ENCODE assay signal across 21 mouse cellular contexts in genomic region chr3:137831156-137831555, GRCm38 (mm10). TPM values are rescaled to one million over a fixed set of nuclear protein-coding genes. Genes with fewer than 3 reads are reported as not detected.
DNase-seq lines count a peak whose midpoint lies in the region; ATAC-seq and TF ChIP-seq lines count a peak whose summit lies in the region.
"Had no signal": no experiment of that assay in that cellular context is flagged by ENCODE, and none has a peak within 500 bp of the region (broad histone marks: within the 10 kb centered on the region; RNA-seq: fewer than 3 reads in every experiment).

No protein-coding gene starts in this region.

- dilution Hi-C loops in CH12.LX (cut with MboI; ENCODE audit: extremely low pct_ligation_motif_present, extremely low pct_unique_long_range_greater_than_20kb, low sequenced_read_pairs) = no loop called here

- in situ Hi-C loops in CH12.LX (cut with MboI; ENCODE audit: low pct_ligation_motif_present, low pct_unique_long_range_greater_than_20kb, low sequenced_read_pairs) = no loop called here

- no peak overlapping the region for H3K4me2 ChIP-seq in CH12.LX (ENCODE audit: insufficient read depth, low read depth, poor library complexity, severe bottlenecking)

- no peaks in the 10 kb centered on the region for H3K27me3 ChIP-seq in CH12.LX (replicated peaks)
- H3K27me3 ChIP-seq: Patski had no signal

- peaks cover 20 to 38% of the 10 kb centered on the region in 2 experiments for H3K4me1 ChIP-seq in CH12.LX (ENCODE audit: control insufficient read depth in 1 of 2, insufficient read depth in 2 of 2)

- no peak overlapping the region for H3K4me3 ChIP-seq in CH12.LX (replicated peaks in 1 of 3; ENCODE audit: low read depth in 2 of 3, low read length in 2 of 3, poor library complexity in 1 of 3)

- H3K9ac ChIP-seq in CH12.LX (ENCODE audit: insufficient read depth, low read depth) = no peak overlapping the region

- no peak for TF ChIP-seq POLR2A in CH12.LX (IDR thresholded peaks at IDR 0.05; ENCODE audit: low read depth, low read length)

- no peak for TF ChIP-seq CTCF in CH12.LX (conservative IDR thresholded peaks at IDR 0.05 in 1 of 2, IDR thresholded peaks at IDR 0.05 in 1 of 2; ENCODE audit: low read depth in 2 of 2, low read length in 2 of 2)

- ATAC-seq in granulocyte monocyte progenitor cell, adult 5-6 weeks (replicated peaks; ENCODE audit: poor library complexity, severe bottlenecking) = peak; percentile 59; the same call in 1 of the 2 replicates
- ATAC-seq in megakaryocyte, adult 5-6 weeks (ENCODE audit: poor library complexity, severe bottlenecking) = peak; percentile 39
- ATAC-seq: activated CD4-positive, CD25-positive, alpha-beta regulatory T cell, adult 4 months; CD4-positive, CD25-positive, alpha-beta regulatory T cell, adult 4 months; Patski had no signal

- H3K27ac ChIP-seq in CH12.LX (ENCODE audit: insufficient read depth, low read depth) = no peak overlapping the region

- no peaks in the 10 kb centered on the region for H3K79me2 ChIP-seq in CH12.LX (replicated peaks; ENCODE audit: control insufficient read depth, extremely low read depth, insufficient read depth, poor library complexity, severe bottlenecking)

- DNase-seq in CH12.LX (ENCODE audit: extremely low read depth) = peak; percentile 13
- DNase-seq in layer of hippocampus, adult 9-11 months = no peak
- DNase-seq in cerebellum, adult 18-20 months = no peak
- no peak for DNase-seq in spleen, adult 12 weeks (ENCODE audit: low spot score)
- DNase-seq: adrenal gland, adult 2 months; adrenal gland, adult 8-10 months; adrenal gland, postnatal 10 days; adrenal gland, postnatal 14 days; adrenal gland, postnatal 25 days; adrenal gland, postnatal 36 days; B cell, adult 2 months; cerebellum, adult 11 months; cerebellum, adult 11-12 months; cerebellum, adult 2 months; cerebellum, adult 8-10 months had no signal

- TF ChIP-seq RAD21 in CH12.LX (IDR thresholded peaks at IDR 0.05; ENCODE audit: low read depth, low read length) = no peak

- no peaks in the 10 kb centered on the region for H3K9me3 ChIP-seq in CH12.LX (replicated peaks; ENCODE audit: low read length)
- H3K9me3 ChIP-seq: G1E had no signal

- peak; percentile 44 for TF ChIP-seq EP300 in CH12.LX (IDR thresholded peaks at IDR 0.05; ENCODE audit: low read length)

- no peaks in the 10 kb centered on the region for H3K36me3 ChIP-seq in CH12.LX (replicated peaks in 1 of 2; ENCODE audit: control insufficient read depth in 1 of 2, insufficient read depth in 1 of 2, low read length in 1 of 2)
- H3K36me3 ChIP-seq: G1E had no signal

TF ChIP-seq in CH12.LX, 34 proteins besides CTCF, POLR2A, EP300 and RAD21:
- TF ChIP-seq GABPA (IDR thresholded peaks at IDR 0.05; ENCODE audit: insufficient replicate concordance, low read depth, low read length) (no peak), TCF12 (IDR thresholded peaks at IDR 0.05; ENCODE audit: low read depth, low read length) (no peak), NRF1 (IDR thresholded peaks at IDR 0.05; ENCODE audit: low read depth, low read length) (no peak), MEF2A (IDR thresholded peaks at IDR 0.05; ENCODE audit: borderline replicate concordance, low read depth, low read length) (peak; percentile 31; the same call in 1 of the 2 replicates), ZC3H11A (IDR thresholded peaks at IDR 0.05; ENCODE audit: low read depth, low read length) (no peak), HCFC1 (IDR thresholded peaks at IDR 0.05; ENCODE audit: low read depth, low read length) (no peak), MAZ (IDR thresholded peaks at IDR 0.05; ENCODE audit: low read depth, low read length) (no peak), SMC3 (IDR thresholded peaks at IDR 0.05; ENCODE audit: low read depth, low read length) (no peak), TBP (conservative IDR thresholded peaks at IDR 0.05; ENCODE audit: low read depth, low read length) (no peak), ZKSCAN1 (IDR thresholded peaks at IDR 0.05; ENCODE audit: borderline replicate concordance, low read depth, low read length) (no peak), MYC (IDR thresholded peaks at IDR 0.05; ENCODE audit: low read depth, low read length) (peak; percentile 35; the same call in 1 of the 2 replicates), USF2 (conservative IDR thresholded peaks at IDR 0.05; ENCODE audit: low read depth, low read length) (no peak), E2F4 (IDR thresholded peaks at IDR 0.05; ENCODE audit: insufficient replicate concordance, low read depth, low read length) (no peak), MAX (IDR thresholded peaks at IDR 0.05; ENCODE audit: low read length) (0 out of 2 replicates have a peak, but pooled peaks have one; percentile 49), RCOR1 (conservative IDR thresholded peaks at IDR 0.05; ENCODE audit: low read depth, low read length) (no peak), MXI1 (IDR thresholded peaks at IDR 0.05; ENCODE audit: low read depth, low read length) (no peak), ELF1 (IDR thresholded peaks at IDR 0.05; ENCODE audit: low read depth, low read length) (no peak), IRF4 (IDR thresholded peaks at IDR 0.05; ENCODE audit: low read depth, low read length) (peak; percentile 63), MAFK (IDR thresholded peaks at IDR 0.05; ENCODE audit: insufficient replicate concordance, low read length) (no peak), PAX5 (IDR thresholded peaks at IDR 0.05; ENCODE audit: low read length) (no peak), JUN (IDR thresholded peaks at IDR 0.05; ENCODE audit: insufficient read depth, low read depth, low read length) (no peak; the same call in 1 of the 2 replicates), ZNF384 (IDR thresholded peaks at IDR 0.05; ENCODE audit: low read depth, low read length) (no peak)
TF ChIP-seq in CH12.LX: peak in this region for 4.

RNA-seq across cellular contexts. Expression of gene H2afz, which starts 33.1 kb away (rescaled TPM):
- total RNA-seq in CH12.LX (2012; rRNA removed) = 3,347 and 4,299 TPM in 2 replicates
- 4,409 and 4,907 TPM in 2 replicates for total RNA-seq in CH12.LX (2014; rRNA removed)
- 3,496 and 4,006 TPM in 2 replicates for polyA plus RNA-seq in CH12.LX (2012; ENCODE audit: insufficient read length, low read depth)
- 1,151 and 1,351 TPM in 2 replicates for total RNA-seq in granulocyte monocyte progenitor cell, adult 5-6 weeks (2014; fragmentation: Nextera tagmentation)
- 1,517 and 1,875 TPM in 2 replicates for total RNA-seq in granulocyte monocyte progenitor cell, adult 5-6 weeks (2017)
- 1,652 and 1,948 TPM in 2 replicates for total RNA-seq in megakaryocyte, adult 5-6 weeks (2015)
- 1,300 and 1,333 TPM in 2 replicates for total RNA-seq in megakaryocyte, adult 5-6 weeks (2017)

RNA-seq across cellular contexts. Expression of gene Dnajb14, which starts 36.3 kb away (rescaled TPM):
- total RNA-seq in CH12.LX (2012; rRNA removed) (6.0 and 7.0 TPM in 2 replicates), CH12.LX (2014; rRNA removed) (2.8 and 2.9 TPM in 2 replicates)
- polyA plus RNA-seq in CH12.LX (2012; ENCODE audit: insufficient read length, low read depth) = 4.4 and 6.4 TPM in 2 replicates
- total RNA-seq in granulocyte monocyte progenitor cell, adult 5-6 weeks (2014; fragmentation: Nextera tagmentation) = 6.2 and 7.4 TPM in 2 replicates
- total RNA-seq in granulocyte monocyte progenitor cell, adult 5-6 weeks (2017) = 4.8 and 7.1 TPM in 2 replicates
- total RNA-seq in megakaryocyte, adult 5-6 weeks (2015) = 32.0 and 33.3 TPM in 2 replicates
- total RNA-seq in megakaryocyte, adult 5-6 weeks (2017) = 26.9 and 32.6 TPM in 2 replicates
